Mouse (Mus musculus) erythroblast, adult 5-6 weeks (primary cell): ENCODE results near the gene Insr. TPM values are rescaled to one million over a fixed set of nuclear protein-coding genes. Genes with fewer than 3 reads are reported as not detected.
A peak's percentile ranks its signal among the peaks of the same experiment; 100 is the strongest.
"Not testable (repeated sequence)": the region's sequence is repeated elsewhere in the genome, so short reads cannot be mapped to it uniquely, and the experiment has no call there.

Experiments used
- ATAC-seq: replicated peaks from 2 replicates; pipeline ENCODE4 v1.8.0; 2016; ENCODE audit warnings: moderate number of reproducible peaks, mild to moderate bottlenecking, moderate TSS enrichment, inconsistent platforms; ENCODE audit not compliant: poor library complexity, low FRiP score, severe bottlenecking
- total RNA-seq, 2 experiments: library from RNA; stranded (forward) in 1 of 2; stranded (reverse) in 1 of 2; fragments of 150-400 nt in 1 of 2; fragments of 200-764, 138-1000 nt in 1 of 2; gene quantifications; 2 replicates each; pipeline versions ENCODE4 v1.2.3 to v1.2.4; 2015 to 2017; ENCODE audit warnings: low replicate concordance in 2 of 2

Gene Insr
- total RNA-seq (2015; ENCODE audit: low replicate concordance) (13.6 and 21.7 TPM in 2 replicates), total RNA-seq (2017; ENCODE audit: low replicate concordance) (8.3 and 13.1 TPM in 2 replicates)

DNA sequence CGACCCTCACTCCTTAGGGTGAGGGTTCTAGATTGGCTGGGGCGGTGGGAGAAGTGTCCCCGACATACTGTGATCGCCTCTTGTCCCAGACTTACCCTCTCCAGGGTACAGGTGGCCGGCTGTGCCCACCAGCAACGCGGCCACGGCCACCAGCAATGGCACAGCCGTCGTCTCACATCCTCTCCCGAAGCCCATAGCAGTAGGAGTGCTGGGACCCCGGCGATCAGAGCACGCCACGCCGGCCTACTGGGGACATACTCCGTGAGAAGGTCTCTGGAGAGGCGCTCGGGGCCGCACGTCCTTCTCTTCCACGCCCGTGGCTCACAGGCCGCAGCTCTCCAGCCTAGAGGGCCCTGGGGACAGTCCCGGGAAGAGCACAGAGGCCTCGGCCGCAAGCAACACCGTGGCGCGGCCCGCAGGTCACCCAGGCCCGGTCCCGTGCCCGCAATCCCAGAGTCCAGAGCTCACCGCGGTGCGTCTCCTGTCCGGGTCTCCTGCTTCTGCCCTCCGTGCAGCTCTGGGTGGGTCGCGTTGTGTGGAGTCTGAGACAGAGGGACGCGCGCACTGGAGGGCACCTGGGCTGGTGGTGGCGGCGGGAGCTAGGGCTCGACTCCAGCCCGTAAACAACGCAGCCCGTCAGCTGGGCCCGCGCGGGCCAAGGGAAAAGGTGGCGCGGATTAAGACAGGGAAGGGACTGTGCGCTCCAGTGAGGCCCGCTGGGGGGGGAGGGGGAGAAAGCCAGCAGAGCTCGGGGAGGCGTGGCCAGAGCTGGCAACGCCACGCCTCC, at the start of gene Insr:
Gene Insr, minus strand, starts transcription at position 684 of the 787 bp plus-strand sequence.
- peak; percentile 92 for ATAC-seq

DNA sequence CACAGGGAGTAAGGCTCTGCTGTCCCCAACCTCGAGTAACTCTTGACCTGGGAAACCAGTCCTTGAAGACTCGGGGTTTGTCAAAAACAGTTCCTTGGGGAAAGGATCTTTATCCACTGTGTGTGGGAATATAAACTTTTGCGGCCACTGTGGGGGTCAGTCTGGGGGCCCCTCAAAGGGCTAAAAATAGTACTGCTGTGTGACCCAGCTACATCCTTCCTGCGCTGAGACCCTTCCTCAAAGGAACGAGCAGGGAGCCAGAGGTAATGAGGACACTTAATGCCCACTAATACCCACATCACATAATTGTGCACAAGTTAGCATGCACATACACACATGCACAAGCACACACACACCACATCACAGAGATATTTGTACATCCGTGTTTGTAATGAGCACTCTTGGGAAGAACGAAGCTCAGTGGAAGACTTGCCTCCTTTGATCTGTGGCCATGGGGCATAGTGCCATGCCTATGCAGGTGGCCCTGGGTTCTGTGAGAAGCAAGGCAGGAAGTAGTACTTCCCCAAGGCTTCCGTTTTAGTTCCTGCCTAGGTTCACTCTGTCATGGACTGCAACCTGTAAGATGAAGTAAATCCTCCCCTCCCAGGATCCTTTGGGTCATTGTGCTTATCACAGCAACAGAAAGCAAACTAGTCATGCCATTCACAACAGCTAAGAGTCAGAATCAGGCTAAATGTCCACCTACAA, 48.3 kb upstream of the Insr start:
- ATAC-seq = no peak

DNA sequence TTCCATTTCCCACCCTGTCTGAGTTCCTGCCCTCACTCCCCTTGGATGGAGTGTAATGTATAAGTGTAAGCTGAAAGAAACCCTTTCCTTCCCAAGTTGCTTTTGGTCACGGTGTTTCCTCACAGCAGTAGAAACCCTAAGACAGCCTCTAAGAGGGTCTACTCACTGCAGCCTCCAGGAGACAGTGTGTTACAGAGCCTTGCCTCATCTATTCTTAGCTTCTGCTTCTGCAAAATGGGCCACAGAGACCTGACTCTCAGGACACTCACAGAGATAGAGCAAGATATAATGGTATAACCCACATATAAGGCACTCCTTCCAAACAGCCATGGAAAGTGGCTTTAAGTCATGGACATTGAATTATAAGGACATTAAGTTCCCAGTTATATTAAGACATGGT, 47.6 kb upstream of the Insr start:
- ATAC-seq = no peak

DNA sequence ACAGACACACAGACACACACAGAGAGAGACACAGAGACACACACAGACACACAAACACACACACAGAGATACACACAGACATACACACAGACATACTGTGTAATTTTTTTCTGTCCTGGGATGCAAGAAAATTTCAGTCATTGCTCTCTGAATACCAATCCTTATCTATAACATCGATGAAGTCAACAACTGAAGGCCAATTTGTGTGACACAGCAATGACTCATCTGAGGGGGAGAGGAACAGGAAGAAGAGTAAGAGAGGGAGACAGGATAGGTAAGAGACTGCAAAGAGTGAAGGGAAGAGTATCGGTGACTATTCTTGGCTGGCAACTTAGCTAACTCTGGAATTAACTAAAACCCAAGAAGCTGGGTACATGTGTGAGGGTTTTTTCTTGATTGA, 44.8 kb upstream of the Insr start:
- ATAC-seq = no peak

DNA sequence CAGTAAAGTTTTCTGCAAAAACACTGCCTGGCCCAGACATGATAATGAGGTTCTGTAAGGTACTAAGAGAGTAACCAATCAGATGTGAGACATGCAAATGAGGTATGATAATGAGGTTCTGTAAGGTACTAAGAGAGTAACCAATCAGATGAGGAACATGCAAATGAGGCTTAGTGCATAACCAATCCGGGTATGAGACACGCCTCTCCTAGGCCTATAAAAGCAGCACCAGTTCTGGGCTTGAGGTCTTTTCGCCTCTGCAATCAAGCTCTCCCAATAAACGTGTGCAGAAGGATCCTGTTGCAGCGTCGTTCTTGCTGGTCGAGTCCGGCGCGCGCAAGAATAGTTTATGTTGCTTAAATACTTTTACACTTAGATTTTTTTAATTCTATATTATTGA, 39.9 kb upstream of the Insr start:
- ATAC-seq = not testable (repeated sequence)

DNA sequence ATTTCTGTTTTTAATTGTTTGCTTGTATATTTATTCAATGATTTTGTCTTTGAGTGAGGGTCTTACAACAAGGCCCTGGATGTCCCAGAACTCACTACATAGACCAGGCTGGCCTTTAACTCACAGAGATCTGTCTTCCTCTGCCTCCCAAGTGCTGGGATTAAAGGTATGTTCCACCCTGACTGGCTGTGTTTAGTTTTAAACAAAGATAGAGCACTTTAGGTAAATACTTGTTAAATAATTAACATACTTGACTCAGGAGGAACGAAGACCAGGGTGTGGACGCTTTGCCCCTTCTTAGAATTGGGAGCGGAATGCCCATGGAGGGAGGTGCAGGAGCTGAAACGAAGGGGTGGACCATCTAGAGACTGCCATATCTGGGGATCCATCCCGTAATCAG, 37.2 kb upstream of the Insr start:
- no peak for ATAC-seq

DNA sequence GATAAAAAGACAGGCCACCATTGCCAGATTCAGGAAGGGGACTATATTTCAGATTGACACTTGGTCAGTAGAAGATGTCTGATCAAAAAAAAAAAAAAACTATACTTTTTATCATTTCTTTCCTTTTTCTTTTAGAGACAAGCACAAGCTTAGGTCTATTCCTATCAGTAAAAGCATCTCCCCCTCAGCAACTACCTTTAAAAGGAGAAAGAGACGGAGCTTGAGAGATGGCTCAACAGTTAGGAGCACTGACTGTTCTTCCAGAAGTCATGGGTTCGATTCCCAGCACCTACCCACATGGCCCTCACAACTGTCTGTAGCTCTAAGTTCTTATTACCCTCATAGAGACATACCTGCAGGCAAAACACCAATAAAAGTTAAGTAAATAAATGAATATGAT, 34.9 kb upstream of the Insr start:
- no peak for ATAC-seq

DNA sequence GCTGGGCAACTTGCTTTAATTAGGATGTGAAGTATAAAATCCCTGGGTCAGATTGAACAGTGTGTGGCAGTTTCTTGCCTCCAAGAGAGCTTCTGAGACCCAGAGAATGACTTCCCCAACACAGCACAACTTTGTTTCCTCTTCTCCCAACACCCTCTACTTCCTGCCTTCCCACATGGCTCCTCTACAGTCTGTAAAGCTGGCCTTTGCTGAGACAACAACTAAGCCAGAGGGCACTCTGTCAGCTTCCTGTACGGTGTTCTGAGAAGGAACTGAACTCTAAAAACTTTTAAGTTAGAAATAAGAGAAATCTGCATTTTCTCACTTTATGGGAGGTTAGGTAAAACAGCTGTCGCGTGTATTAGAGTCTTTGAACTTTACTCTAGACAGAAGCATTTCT, 34.4 kb upstream of the Insr start:
- no peak for ATAC-seq

DNA sequence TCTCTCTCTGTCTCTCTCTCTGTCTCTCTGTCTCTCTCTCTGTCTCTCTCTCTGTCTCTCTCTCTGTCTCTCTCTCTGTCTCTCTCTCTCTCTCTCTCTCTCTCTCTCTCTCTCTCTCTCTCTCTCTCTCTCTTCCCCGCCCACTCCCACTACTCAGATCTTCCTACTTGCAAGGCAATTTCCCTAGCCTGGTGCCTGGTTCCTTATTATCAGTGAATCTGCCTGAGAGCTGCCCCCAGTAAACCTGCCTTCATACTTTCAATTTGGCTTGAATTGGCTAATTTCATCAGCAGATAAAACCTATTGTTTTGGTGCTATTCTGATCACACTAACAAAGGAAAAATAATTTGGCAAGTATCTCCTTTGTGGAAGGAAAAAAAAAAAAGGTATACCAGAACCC, 34.0 kb upstream of the Insr start:
- not testable (repeated sequence) for ATAC-seq

DNA sequence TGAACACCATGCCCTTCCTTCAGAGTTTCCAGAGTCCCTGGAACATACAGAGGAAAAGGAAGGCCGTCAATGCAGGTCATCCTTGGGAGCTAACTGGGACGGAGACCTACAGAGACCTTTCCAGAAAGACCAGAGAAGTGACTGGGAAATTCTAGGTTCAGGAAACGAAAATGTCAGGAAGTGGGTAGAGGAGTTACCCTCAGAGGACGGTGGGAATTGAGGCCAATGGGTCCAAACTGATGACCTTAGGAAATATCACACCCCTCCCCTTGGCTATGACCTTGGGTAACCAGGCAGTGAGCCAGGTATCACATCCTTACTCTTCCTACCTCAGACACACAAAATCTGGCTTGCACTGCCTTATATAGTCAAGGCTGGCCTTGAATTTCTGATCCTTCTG, 32.1 kb upstream of the Insr start:
- ATAC-seq = no peak

DNA sequence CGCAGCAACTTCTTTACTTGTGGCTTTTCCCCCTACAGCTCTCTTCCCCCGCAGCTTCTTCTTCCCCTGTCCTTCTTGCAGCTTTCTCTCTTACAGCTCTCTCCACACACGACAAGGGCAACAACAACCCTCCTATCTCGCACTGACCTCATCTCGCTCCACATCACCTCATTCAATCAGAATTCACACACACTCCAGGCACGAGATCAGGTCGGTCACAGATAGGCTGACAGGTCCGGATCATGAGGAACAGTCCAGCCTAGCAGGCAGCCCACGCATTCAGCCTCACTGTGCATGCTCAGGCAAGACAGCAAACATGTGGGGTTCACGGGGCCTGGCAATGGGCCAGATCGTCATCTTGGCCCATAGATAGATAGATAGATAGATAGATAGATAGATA, 30.2 kb upstream of the Insr start:
- no peak for ATAC-seq

DNA sequence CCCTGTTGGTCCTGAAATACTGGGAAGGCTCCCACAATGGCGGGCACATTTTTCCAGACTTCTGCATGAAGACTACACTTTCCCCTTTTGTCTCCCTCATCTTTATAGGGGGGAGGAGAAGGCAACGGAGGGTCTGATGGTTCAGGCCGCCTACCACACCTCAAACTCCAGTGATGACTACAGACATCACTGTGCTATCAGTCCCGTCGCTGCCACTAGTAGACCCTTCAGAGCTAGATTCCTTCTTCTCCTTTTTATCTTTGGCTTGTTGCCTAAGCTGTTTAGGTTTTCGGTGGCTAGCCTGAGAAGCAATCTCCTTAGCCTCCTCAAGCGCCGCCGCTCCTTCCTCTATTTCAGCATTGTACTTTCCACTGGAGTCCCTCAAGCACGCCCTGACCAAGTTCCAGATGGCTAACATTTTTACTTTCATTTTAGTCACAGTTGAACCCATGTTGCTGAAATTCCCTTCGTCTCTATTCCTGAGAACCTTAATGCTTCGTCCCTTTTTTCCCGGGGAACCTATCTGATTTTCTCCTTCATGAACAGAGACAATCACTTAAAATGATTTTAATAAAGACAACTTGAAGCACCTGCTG, 28.9 kb upstream of the Insr start:
- ATAC-seq = not testable (repeated sequence)

DNA sequence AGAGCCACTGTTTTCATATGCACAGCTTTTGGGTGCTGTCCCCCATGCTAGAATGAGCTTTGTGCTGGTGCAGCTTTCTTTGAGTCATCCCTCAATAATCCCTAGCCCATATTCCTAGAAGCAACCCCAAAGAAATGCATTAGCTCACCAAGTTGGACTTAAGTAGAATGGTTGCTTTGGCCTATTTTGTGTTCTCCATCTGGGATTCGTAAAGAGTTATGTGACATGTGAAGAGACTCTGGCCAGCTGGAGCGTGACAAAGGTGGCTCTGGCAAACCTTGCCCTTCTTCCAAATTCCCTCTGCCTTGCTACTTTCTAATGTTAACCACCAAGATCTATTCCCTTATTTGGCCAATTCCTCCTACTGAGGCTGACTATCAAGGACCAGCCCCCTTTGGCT, 22.7 kb upstream of the Insr start:
- no peak for ATAC-seq

DNA sequence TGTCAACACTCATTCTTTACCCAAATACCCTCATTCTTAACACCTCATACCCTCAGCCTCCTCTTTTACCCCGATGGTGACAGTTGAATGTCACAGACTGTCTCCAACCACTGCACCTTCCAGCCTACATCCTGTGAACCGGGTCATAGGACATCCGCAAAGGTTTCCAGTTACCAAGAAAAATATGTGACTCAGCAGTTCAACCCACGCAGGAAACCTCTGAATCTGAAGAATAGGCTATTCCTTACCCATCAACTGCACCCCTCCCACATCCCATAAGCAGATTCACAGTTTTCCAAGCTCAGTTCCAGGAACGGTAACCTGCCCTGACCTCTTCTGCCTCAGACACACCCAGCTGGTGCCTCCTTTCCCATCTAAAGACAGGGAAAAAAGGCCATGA, 19.9 kb upstream of the Insr start:
- no peak for ATAC-seq

DNA sequence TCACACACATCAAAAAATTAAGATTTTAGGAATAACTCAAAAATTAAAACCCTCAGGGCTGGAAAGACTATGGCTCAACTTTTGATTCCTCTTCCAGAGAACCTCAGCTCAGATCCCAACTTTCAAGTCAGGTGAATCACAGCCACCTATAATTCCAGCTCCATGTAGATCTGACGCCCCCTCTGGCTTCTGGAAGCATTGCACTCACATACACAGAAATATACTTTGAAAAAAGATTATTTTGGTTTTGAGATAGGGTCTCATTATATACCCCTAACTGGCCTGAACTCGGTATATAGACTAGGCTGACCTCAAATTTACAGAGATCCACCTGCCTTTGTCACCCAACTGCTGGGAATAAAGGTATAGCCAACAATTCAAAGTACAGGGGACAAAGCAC, 6.4 kb upstream of the Insr start:
- no peak for ATAC-seq

DNA sequence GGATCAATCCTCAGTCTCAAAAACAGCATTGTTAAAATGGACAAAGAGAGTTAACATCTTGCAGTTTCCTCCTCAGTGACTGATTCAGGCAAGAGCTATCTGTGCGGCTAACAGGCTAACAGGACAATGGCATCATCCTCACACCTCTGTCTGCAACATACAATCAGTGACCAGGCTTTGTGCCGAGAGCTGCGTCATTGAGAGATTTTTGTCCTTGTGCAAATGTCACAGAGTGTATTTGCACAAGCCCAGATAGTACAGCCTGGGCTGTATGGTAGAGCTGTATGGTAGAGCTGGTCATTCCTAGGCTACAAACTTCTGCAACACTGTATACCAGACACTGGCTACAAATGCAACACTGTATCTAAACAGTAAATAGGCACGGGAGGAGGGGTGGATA, 5.2 kb upstream of the Insr start:
- no peak for ATAC-seq

DNA sequence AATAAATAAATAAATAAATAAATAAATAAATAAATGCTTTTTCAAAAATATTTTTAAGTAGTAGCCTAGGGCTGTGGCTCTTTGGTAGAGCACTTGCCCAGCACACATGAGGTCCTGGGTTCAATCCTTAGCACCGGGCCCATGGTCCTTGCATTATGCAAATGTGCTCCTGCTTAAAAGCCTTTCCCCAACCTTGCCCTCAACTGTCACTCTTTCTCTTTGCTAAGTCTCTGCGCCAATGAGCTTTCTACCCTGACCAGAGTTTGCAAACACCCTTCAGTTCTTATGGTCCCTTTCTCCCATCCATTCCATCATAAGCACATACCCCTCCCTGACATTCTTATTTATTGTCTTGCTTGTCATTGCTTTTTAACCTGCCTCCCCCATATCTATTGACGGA, 1.9 kb upstream of the Insr start:
- no peak for ATAC-seq

DNA sequence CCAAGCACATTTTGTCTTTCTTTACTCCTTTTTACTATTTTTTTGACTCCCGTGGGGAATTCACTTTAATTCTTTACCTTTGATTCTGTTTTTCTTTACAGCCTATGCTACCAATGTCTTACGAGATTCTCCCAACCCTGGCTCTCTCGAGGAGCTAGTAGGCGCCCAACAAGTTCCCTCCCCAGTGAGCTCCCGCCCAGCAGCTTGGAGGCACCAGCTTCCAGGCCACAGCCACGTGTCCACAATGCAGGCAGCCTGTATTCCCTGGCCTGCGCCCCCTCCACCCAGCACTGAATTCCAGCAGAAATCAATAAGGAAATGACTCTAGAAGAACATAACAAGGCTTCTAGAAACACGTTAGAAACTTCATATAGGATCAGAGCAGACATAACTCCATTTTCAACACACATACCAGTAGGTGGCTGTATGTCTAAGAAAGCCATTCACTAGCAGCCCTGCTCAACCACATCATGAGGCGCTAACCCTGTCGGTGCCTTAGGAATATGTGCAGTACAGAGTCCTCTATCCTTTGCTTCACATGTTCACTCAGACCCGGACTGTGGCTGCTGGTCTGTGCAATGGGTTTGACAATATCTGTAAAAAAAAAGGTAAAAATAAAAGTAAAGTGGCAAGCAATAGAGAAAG, 971 bp upstream of the Insr start:
- ATAC-seq = no peak

DNA sequence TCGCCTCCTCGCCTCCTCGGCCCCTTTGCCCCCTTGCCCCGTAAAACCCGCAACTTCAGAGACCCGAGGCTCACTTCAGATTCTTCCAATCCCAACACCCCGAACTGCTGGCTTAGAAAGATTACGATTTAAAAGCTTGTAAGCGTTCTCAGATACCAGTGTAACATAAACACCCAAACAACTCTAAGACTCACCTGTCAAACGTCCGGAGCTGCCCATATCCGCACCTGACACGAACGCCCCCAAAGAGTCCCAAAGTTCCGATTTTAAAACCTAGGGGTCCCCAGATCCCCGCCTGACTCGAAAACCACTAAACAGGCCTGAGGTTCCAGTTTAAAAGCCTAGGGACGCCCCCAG, 282 bp upstream of the Insr start:
- no peak for ATAC-seq

DNA sequence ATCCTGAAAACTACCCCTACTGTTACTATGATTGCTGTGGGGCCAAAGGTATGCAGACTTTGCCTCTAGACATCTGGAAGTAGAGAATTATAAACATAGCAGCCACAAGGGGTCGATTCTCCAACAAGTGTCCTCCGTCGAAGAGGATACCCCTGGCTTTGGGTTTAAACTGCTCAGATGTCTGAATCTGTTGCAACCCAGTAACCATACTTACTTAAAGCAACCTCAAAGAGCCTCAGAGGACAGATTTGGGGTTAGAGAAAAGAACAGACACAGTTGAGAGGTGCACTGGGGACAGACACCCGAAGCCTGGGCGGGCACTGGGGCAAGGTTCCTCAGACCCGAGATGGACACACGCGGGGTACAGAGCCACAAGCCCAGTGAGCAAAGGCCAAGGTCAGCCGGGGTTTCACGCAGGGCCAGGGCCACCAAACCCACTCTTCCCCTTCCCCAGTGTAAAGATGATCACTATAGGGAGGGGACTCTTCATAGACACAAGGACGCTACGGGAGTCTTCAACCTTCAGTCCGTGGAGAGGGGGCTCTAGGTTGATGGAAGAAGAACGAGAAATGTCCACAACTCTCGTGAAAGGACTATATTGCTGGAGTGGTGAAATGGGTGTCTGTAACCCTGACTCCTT, 1.1 kb downstream of the Insr start:
- 0 out of 2 replicates have a peak, but pooled peaks have one; percentile 25 for ATAC-seq
